Mouse (Mus musculus) inflammation-experienced regulatory T-cells, adult 6 months (primary cell): ENCODE data around the gene Sema4d. TPM values are rescaled to one million over a fixed set of nuclear protein-coding genes. Genes with fewer than 3 reads are reported as not detected.

Experiments used
- ATAC-seq: one replicate; pipeline ENCODE4 v1.8.0; 2017
- polyA plus RNA-seq, 3 experiments: library from polyadenylated mRNA; unstranded; fragments of 100-300 nt; shearing (Covaris generic); gene quantifications; one replicate each; pipeline ENCODE4 v1.2.1; 2017

The Sema4d gene
- polyA plus RNA-seq, 3 experiments from 2014 or later: 111 to 154 (median 126) TPM

GRCm38 (mm10) chr13:51813621-51814615, 20.4 kb upstream of the Sema4d start:
- peak; percentile 88 for ATAC-seq

GRCm38 (mm10) chr13:51808141-51808540, 14.6 kb upstream of the Sema4d start:
- ATAC-seq: no peak

- ATAC-seq: no peak
Measured at GRCm38 (mm10) chr13:51806220-51806619, 12.7 kb upstream of the Sema4d start.

- no peak for ATAC-seq
Measured at GRCm38 (mm10) chr13:51805634-51806033, 12.1 kb upstream of the Sema4d start.

- ATAC-seq: peak; percentile 83
Measured at GRCm38 (mm10) chr13:51800921-51801320, 7.4 kb upstream of the Sema4d start.

GRCm38 (mm10) chr13:51799735-51800522, 6.4 kb upstream of the Sema4d start:
- ATAC-seq: peak; percentile 49

- peak; percentile 55 for ATAC-seq
Measured at GRCm38 (mm10) chr13:51797899-51798746, 4.6 kb upstream of the Sema4d start.

GRCm38 (mm10) chr13:51793948-51794347, 401 bp upstream of the Sema4d start:
- ATAC-seq: no peak

GRCm38 (mm10) chr13:51792729-51793424, 670 bp downstream of the Sema4d start:
- peak; percentile 81 for ATAC-seq

- ATAC-seq: peak; percentile 1
Measured at GRCm38 (mm10) chr13:51792135-51792573, 1.4 kb downstream of the Sema4d start.

- ATAC-seq: no peak
Measured at GRCm38 (mm10) chr13:51791604-51792003, 1.9 kb downstream of the Sema4d start.

- ATAC-seq: no peak
Measured at GRCm38 (mm10) chr13:51790793-51791192, 2.8 kb downstream of the Sema4d start.

GRCm38 (mm10) chr13:51787858-51788257, 5.7 kb downstream of the Sema4d start:
- ATAC-seq: no peak

- ATAC-seq: no peak
Measured at GRCm38 (mm10) chr13:51786616-51787015, 6.9 kb downstream of the Sema4d start.

- peak; percentile 37 for ATAC-seq
Measured at GRCm38 (mm10) chr13:51784476-51784875, 9.1 kb downstream of the Sema4d start.

- ATAC-seq: no peak
Measured at GRCm38 (mm10) chr13:51783857-51784256, 9.7 kb downstream of the Sema4d start.

- ATAC-seq: peak; percentile 56
Measured at GRCm38 (mm10) chr13:51780509-51781155, 12.9 kb downstream of the Sema4d start.

- ATAC-seq: no peak
Measured at GRCm38 (mm10) chr13:51778983-51779962, 14.3 kb downstream of the Sema4d start.

GRCm38 (mm10) chr13:51778351-51778982, 15.1 kb downstream of the Sema4d start:
- ATAC-seq: no peak
